ENCODE assay signal across 8 mouse cellular contexts in genomic region chr11:113172497-113173140, GRCm38 (mm10).
A peak's percentile ranks its signal among the peaks of the same experiment; 100 is the strongest.
DNase-seq lines count a peak whose midpoint lies in the region; ATAC-seq and TF ChIP-seq lines count a peak whose summit lies in the region.

No protein-coding gene starts in this region.

- no peaks in the 10 kb centered on the region for H3K9me3 ChIP-seq in hindbrain, embryonic 14.5 days (ENCODE audit: control insufficient read depth, low read length)

- H3K4me3 ChIP-seq in hindbrain, embryonic 14.5 days (replicated peaks; ENCODE audit: low read length), result peak overlapping the region; percentile 36
- peak overlapping the region; percentile 48 for H3K4me3 ChIP-seq in left cerebral cortex, adult 2 months

- peak; percentile 82 for DNase-seq in R1 (ENCODE audit: low read depth, low spot score)
- peak; percentile 83 to 88 for DNase-seq in cerebellum, postnatal 25 days
- peak; percentile 61 for DNase-seq in gastrocnemius, adult 18-20 months (ENCODE audit: low spot score)
- DNase-seq in hindbrain, embryonic 14.5 days (ENCODE audit: low spot score), result peak; percentile 90
- DNase-seq in left cerebral cortex, adult 2 months (ENCODE audit: extremely low spot score in 1 of 2, low spot score in 2 of 2), result peak; percentile 71 to 72
- peak; percentile 74 for DNase-seq in right cerebral cortex, postnatal 14 days
- DNase-seq in c-Kit-positive CD71-positive TER-119-positive erythroid progenitor cells, embryonic 14.5 days (ENCODE audit: low spot score), result no peak

- peak overlapping the region; percentile 77 for H3K27ac ChIP-seq in hindbrain, embryonic 14.5 days
- H3K27ac ChIP-seq in left cerebral cortex, adult 2 months, result peak overlapping the region; percentile 83

- intact Hi-C loops in left cerebral cortex, adult 2 months (cut with DNase I), result loop anchor here (10.0 kb wide), 2 partner anchors 242 to 442 kb away; partner anchors contain the start of gene Sstr2

- no peaks in the 10 kb centered on the region for H3K27me3 ChIP-seq in hindbrain, embryonic 14.5 days (ENCODE audit: control insufficient read depth, insufficient read depth, low read length)

- WGBS in hindbrain, embryonic 14.5 days, result 21% methylated on average over 16 of the region's 16 CpGs

- peak; percentile 67 for ATAC-seq in hindbrain, embryonic 14.5 days (ENCODE audit: low FRiP score)
- peak; percentile 78 for ATAC-seq in megakaryocyte, adult 5-6 weeks (ENCODE audit: poor library complexity, severe bottlenecking)

- H3K4me2 ChIP-seq in hindbrain, embryonic 14.5 days (replicated peaks), result peak overlapping the region; percentile 54

- no peaks in the 10 kb centered on the region for H3K36me3 ChIP-seq in hindbrain, embryonic 14.5 days (replicated peaks; ENCODE audit: control insufficient read depth, insufficient read depth)

- peak overlapping the region; percentile 53 for H3K9ac ChIP-seq in hindbrain, embryonic 14.5 days

- H3K4me1 ChIP-seq in hindbrain, embryonic 14.5 days (replicated peaks; ENCODE audit: control insufficient read depth, insufficient read depth, low read length), result peaks cover 18% of the 10 kb centered on the region

- peak; percentile 87 for TF ChIP-seq CTCF in left cerebral cortex, adult 2 months (IDR thresholded peaks at IDR 0.05)
